Mouse (Mus musculus) liver, postnatal 0 days (tissue): ENCODE measurements around the gene Ear6.

Experiments used
- CTCF ChIP-seq: sonication (generic); IDR thresholded peaks from 2 replicates; pipeline ENCODE4 v1.5.1; 2016; ENCODE audit warnings: antibody characterized with exemption, low read depth
- EP300 ChIP-seq: IDR thresholded peaks from 2 replicates; pipeline ENCODE4 v1.6.1; 2016; ENCODE audit warnings: antibody characterized with exemption, low read depth, mild to moderate bottlenecking

DNA sequence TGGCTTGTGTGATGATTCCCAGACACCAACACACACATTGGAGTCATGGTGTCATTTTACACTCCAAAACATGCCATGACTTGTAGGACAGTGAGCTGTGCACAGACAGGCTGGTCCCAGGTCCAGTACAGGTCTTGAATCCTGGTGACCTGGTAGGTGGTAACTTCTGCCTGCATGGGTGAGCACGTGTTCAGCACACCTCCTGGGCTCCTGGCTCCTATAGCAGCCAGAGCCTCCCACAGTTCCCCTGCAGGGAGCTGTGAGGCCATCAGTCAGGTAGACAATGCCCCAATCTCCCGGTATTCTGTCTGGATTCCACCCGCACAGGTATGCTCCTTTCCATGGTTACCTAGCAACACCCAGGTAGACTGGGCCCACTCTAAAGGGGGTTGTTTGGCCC is 6.9 kb upstream of the Ear6 start:
- TF ChIP-seq CTCF: no peak
- TF ChIP-seq EP300: no peak
